ENCODE assay signal across 19 mouse cellular contexts in the genomic region with DNA sequence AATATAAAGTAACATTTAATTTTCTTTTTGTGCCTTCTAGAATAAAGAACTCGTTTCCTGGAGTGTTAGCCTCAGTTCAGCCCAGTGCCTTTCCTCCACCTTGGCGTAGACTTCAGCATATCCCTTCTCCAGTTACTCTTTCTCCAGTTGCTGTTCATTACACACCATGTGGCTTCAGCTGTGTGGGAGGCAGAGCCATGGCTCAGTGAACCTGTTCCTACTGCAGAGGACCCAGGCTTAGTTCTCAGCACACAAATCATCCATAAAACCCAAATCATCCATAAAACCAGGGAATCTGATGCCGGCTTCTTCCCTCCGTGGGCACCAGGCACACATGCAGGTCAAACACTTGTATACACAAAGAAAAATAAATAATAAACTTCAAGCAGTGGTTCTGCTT. TPM values are rescaled to one million over a fixed set of nuclear protein-coding genes. Genes with fewer than 3 reads are reported as not detected.
DNase-seq lines count a peak whose midpoint lies in the region; ATAC-seq and TF ChIP-seq lines count a peak whose summit lies in the region.
"Had no signal": no experiment of that assay in that cellular context is flagged by ENCODE, and none has a peak within 500 bp of the region (broad histone marks: within the 10 kb centered on the region; RNA-seq: fewer than 3 reads in every experiment).

No protein-coding gene starts in this region.

- H3K4me3 ChIP-seq in kidney, embryonic 14.5 days (ENCODE audit: low read length) = no peak overlapping the region
- no peak overlapping the region for H3K4me3 ChIP-seq in lung, embryonic 15.5 days
- no peak overlapping the region for H3K4me3 ChIP-seq in brown adipose tissue, adult 24 weeks (ENCODE audit: insufficient read depth, low read depth, low read length)
- no peak overlapping the region for H3K4me3 ChIP-seq in embryonic fibroblast, embryonic 13.5 days (ENCODE audit: insufficient read depth, low read length)
- H3K4me3 ChIP-seq: embryonic facial prominence, embryonic 12.5 days; forebrain, embryonic 13.5 days; heart, embryonic 13.5 days; hindbrain, embryonic 15.5 days had no signal

- no peak overlapping the region for H3K4me2 ChIP-seq in kidney, embryonic 14.5 days (replicated peaks; ENCODE audit: low read depth, low read length)
- no peak overlapping the region for H3K4me2 ChIP-seq in lung, embryonic 15.5 days
- H3K4me2 ChIP-seq: embryonic facial prominence, embryonic 12.5 days; forebrain, embryonic 13.5 days; heart, embryonic 13.5 days; hindbrain, embryonic 15.5 days had no signal

- H3K36me3 ChIP-seq in kidney, embryonic 14.5 days (ENCODE audit: control insufficient read depth, insufficient read depth, low read length) = no peaks in the 10 kb centered on the region
- H3K36me3 ChIP-seq in lung, embryonic 15.5 days = no peaks in the 10 kb centered on the region
- H3K36me3 ChIP-seq: embryonic facial prominence, embryonic 12.5 days; heart, embryonic 13.5 days; hindbrain, embryonic 15.5 days had no signal

- H3K4me1 ChIP-seq in kidney, embryonic 14.5 days (ENCODE audit: control insufficient read depth, insufficient read depth, low read length) = 0 out of 2 replicates have a peak, but pooled peaks cover under 1% of the 10 kb centered on the region
- H3K4me1 ChIP-seq in lung, embryonic 15.5 days = peaks cover 18% of the 10 kb centered on the region; the same call in 1 of the 2 replicates
- peaks cover 6% of the 10 kb centered on the region; the same call in 1 of the 2 replicates for H3K4me1 ChIP-seq in brown adipose tissue, adult 24 weeks (ENCODE audit: control insufficient read depth, insufficient read depth, insufficient read length, low read length)
- peaks cover 13% of the 10 kb centered on the region for H3K4me1 ChIP-seq in embryonic fibroblast, embryonic 13.5 days (ENCODE audit: control insufficient read depth, insufficient read depth, low read length)
- H3K4me1 ChIP-seq: forebrain, embryonic 13.5 days; hindbrain, embryonic 15.5 days had no signal

- intact Hi-C loops in left cerebral cortex, postnatal 10 days (cut with DNase I) = no loop called here

- TF ChIP-seq CTCF in embryonic fibroblast, embryonic 13.5 days (IDR thresholded peaks at IDR 0.05; ENCODE audit: borderline replicate concordance, insufficient read depth, low read length) = no peak

- no peaks in the 10 kb centered on the region for H3K9me3 ChIP-seq in kidney, embryonic 14.5 days (ENCODE audit: control insufficient read depth, low read length)
- H3K9me3 ChIP-seq in lung, embryonic 15.5 days = no peaks in the 10 kb centered on the region
- H3K9me3 ChIP-seq: embryonic facial prominence, embryonic 12.5 days; forebrain, embryonic 13.5 days; heart, embryonic 13.5 days; hindbrain, embryonic 15.5 days had no signal

- peak; percentile 89 for ATAC-seq in kidney, embryonic 14.5 days (ENCODE audit: low FRiP score, low TSS enrichment)
- no peak for ATAC-seq in lung, embryonic 15.5 days (ENCODE audit: borderline replicate concordance, extremely low read depth, low FRiP score, low TSS enrichment)
- ATAC-seq: forebrain, embryonic 13.5 days; forebrain, postnatal 0 days had no signal

- no peaks in the 10 kb centered on the region for H3K27me3 ChIP-seq in kidney, embryonic 14.5 days (ENCODE audit: control insufficient read depth, insufficient read depth, low read length)
- H3K27me3 ChIP-seq in lung, embryonic 15.5 days = no peaks in the 10 kb centered on the region
- H3K27me3 ChIP-seq: embryonic facial prominence, embryonic 12.5 days; forebrain, embryonic 13.5 days; heart, embryonic 13.5 days; hindbrain, embryonic 15.5 days had no signal

- H3K27ac ChIP-seq in kidney, embryonic 14.5 days (ENCODE audit: low read depth, low read length) = no peak overlapping the region
- peak overlapping the region; percentile 72; the same call in 1 of the 2 replicates for H3K27ac ChIP-seq in lung, embryonic 15.5 days
- peak overlapping the region; percentile 33; the same call in 1 of the 2 replicates for H3K27ac ChIP-seq in brown adipose tissue, adult 24 weeks (replicated peaks; ENCODE audit: low read depth, low read length)
- H3K27ac ChIP-seq in embryonic fibroblast, embryonic 13.5 days (ENCODE audit: insufficient read depth, low read length) = peak overlapping the region; percentile 83
- H3K27ac ChIP-seq: embryonic facial prominence, embryonic 12.5 days; forebrain, embryonic 13.5 days; heart, embryonic 13.5 days; hindbrain, embryonic 15.5 days had no signal

- no peak for TF ChIP-seq POLR2A in embryonic fibroblast, embryonic 13.5 days (IDR thresholded peaks at IDR 0.05; ENCODE audit: low read depth, low read length)

- no peak overlapping the region for H3K9ac ChIP-seq in kidney, embryonic 14.5 days (ENCODE audit: low read depth, low read length)
- H3K9ac ChIP-seq in lung, embryonic 15.5 days = no peak overlapping the region
- H3K9ac ChIP-seq: embryonic facial prominence, embryonic 12.5 days; forebrain, embryonic 13.5 days; forebrain, postnatal 0 days; heart, embryonic 13.5 days; hindbrain, embryonic 15.5 days had no signal

- 50% methylated on average over 4 of the region's 4 CpGs for WGBS in kidney, embryonic 14.5 days
- 72% methylated on average over 4 of the region's 4 CpGs for WGBS in lung, embryonic 15.5 days

- no peak for DNase-seq in kidney, postnatal 25 days
- no peak for DNase-seq in lung, postnatal 25 days (ENCODE audit: low spot score)
- no peak for DNase-seq in left cerebral cortex, postnatal 10 days (ENCODE audit: extremely low spot score in 1 of 2, low spot score in 2 of 2)
- DNase-seq: adrenal gland, adult 2 months; adrenal gland, postnatal 25 days; cerebellum, adult 8-10 months; cerebellum, postnatal 14 days; embryo, embryonic 11 days; forebrain, postnatal 0 days; gastrocnemius, postnatal 25 days; heart, postnatal 36 days had no signal

RNA-seq across cellular contexts. Expression of gene Svep1, which starts 22.8 kb away (rescaled TPM):
- 2.4 and 4.2 TPM in 2 replicates for polyA plus RNA-seq in kidney, embryonic 14.5 days (2014; fragmentation: Nextera tagmentation; extraction: Ambion mirVana)
- polyA plus RNA-seq in lung, embryonic 15.5 days (2015; fragmentation: Nextera tagmentation; extraction: Ambion mirVana) = 11.2 and 12.7 TPM in 2 replicates
- polyA plus RNA-seq in brown adipose tissue, adult 24 weeks (2012; ENCODE audit: insufficient read depth, insufficient read length, missing spikeins) = 4.0 and 6.5 TPM in 2 replicates
- 82.5 and 85.8 TPM in 2 replicates for polyA plus RNA-seq in embryonic fibroblast, embryonic 13.5 days (2011; ENCODE audit: insufficient read length, low read depth, missing spikeins)
- 1 to 10 TPM; 1.4 to 1.6 TPM for total RNA-seq in left cerebral cortex, postnatal 10 days (2021)
